Mouse (Mus musculus): ENCODE measurements at regions not wholly inside any gene's neighbourhood (a gene's known extent, or its start where the extent isn't known, plus 50 kb on each side); places are given as distances from the start of the nearest gene placed in this dataset.

DNA sequence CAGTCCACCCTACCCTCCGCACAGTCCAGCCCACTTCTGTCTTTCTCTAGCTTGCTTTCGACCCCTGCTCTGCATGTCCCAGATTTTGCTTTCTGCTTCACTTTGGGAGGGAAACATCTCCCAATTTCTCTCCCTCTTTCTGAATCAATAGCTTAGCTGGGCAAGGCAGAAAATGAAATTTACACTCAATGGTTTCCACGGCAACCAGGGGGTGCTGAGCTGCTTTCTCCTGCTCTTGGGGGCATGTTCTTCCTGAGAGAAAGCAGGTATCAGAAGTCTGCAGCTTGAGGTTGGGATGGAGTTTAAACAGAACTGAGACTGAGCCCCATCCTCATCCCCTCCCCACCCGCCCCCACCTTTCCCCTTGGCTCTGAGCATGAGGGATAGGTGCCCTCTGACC is 82.1 kb downstream of the Tpra1 start:
- no peak overlapping the region for H3K4me3 ChIP-seq
- no peaks in the 10 kb centered on the region for H3K27me3 ChIP-seq
- ATAC-seq (ENCODE audit: insufficient number of reproducible peaks, insufficient read depth, low FRiP score, low TSS enrichment, low read depth) = no peak
- no peak overlapping the region for H3K4me2 ChIP-seq
- no peak overlapping the region for H3K27ac ChIP-seq
- H3K36me3 ChIP-seq = no peaks in the 10 kb centered on the region
- H3K9me3 ChIP-seq = no peaks in the 10 kb centered on the region
- WGBS = 76% methylated on average over 4 of the region's 4 CpGs
- no peaks in the 10 kb centered on the region for H3K4me1 ChIP-seq
- no peak overlapping the region for H3K9ac ChIP-seq

DNA sequence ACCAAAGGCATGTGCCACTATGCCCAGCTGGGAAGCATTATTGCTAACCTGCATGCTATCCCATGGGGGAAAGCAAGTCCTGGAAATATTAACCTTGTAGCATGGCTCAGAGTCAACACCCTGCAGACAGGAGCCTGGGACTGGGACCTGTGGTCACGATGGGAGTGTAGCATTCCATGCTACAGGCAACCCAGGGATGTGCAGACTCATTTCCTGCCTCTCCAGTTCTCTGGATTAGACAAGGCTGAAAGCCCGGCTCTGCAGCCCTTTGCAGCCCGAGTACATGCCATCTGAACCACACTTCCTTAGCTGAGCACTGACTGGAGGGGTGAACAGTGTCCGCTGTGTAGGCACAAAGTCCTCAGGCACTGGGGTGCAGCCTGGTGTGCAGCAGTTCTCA is 82.8 kb downstream of the Tpra1 start:
- ATAC-seq (ENCODE audit: insufficient number of reproducible peaks, insufficient read depth, low FRiP score, low TSS enrichment, low read depth) = no peak
- no peaks in the 10 kb centered on the region for H3K4me1 ChIP-seq
- H3K27ac ChIP-seq = no peak overlapping the region
- H3K9ac ChIP-seq = no peak overlapping the region
- no peaks in the 10 kb centered on the region for H3K36me3 ChIP-seq
- no peak overlapping the region for H3K4me3 ChIP-seq
- no peak overlapping the region for H3K4me2 ChIP-seq
- H3K27me3 ChIP-seq = no peaks in the 10 kb centered on the region
- H3K9me3 ChIP-seq = no peaks in the 10 kb centered on the region
- WGBS = 39% methylated on average over 4 of the region's 4 CpGs

GRCm38 (mm10) chr6:88988551-88988950 is 86.5 kb downstream of the Tpra1 start:
- no peaks in the 10 kb centered on the region for H3K4me1 ChIP-seq
- ATAC-seq (ENCODE audit: insufficient number of reproducible peaks, insufficient read depth, low FRiP score, low TSS enrichment, low read depth) = no peak
- no peaks in the 10 kb centered on the region for H3K36me3 ChIP-seq
- H3K4me3 ChIP-seq = no peak overlapping the region
- H3K9ac ChIP-seq = no peak overlapping the region
- no peak overlapping the region for H3K4me2 ChIP-seq
- H3K9me3 ChIP-seq = no peaks in the 10 kb centered on the region
- 91% methylated on average over 10 of the region's 10 CpGs for WGBS
- H3K27ac ChIP-seq = no peak overlapping the region
- H3K27me3 ChIP-seq = no peaks in the 10 kb centered on the region

DNA sequence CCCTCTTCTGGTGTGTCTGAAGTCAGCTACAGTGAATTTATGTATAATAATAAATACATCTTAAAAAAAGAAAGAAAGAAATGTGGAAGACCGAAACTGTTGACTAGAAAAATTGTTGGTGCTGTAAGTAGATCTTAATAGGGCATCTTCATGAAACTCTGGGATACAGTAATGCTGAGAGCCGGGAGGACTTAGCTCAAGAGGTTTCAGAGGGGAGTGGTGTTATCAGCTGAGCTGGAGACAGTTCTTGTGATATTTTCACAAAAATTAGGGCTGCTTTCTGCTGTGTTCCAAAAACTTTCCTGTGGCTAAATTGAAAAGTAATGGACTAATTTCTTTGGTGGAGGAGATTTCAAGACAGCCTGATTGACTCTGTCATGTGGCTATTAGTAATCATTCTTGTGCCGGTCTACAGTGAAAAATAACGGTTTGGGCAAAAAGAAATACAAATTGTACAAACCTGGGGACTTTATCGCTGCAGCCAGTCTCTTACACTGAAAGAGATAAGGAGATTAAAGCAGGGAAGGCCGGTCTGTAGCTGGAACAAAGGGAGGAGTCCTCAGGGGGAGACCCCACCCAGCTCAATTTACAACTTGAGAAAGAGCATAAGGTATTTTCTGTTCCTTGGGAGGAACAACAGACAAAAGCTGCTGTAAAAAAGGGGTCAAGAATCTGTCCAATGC is 87.7 kb downstream of the Tpra1 start:
- Histone ChIP-seq H3K4me1 (no peaks in the 10 kb centered on the region), H3K4me2 (no peak overlapping the region), H3K27me3 (no peaks in the 10 kb centered on the region), H3K9ac (no peak overlapping the region), H3K36me3 (no peaks in the 10 kb centered on the region), H3K4me3 (no peak overlapping the region), H3K9me3 (no peaks in the 10 kb centered on the region), H3K27ac (no peak overlapping the region)
- WGBS = 53% methylated on average over 6 of the region's 6 CpGs
- ATAC-seq (ENCODE audit: insufficient number of reproducible peaks, insufficient read depth, low FRiP score, low TSS enrichment, low read depth) = no peak

- no peak overlapping the region for H3K27ac ChIP-seq
- no peak overlapping the region for H3K9ac ChIP-seq
- H3K9me3 ChIP-seq = no peaks in the 10 kb centered on the region
- no peak for ATAC-seq (ENCODE audit: insufficient number of reproducible peaks, insufficient read depth, low FRiP score, low TSS enrichment, low read depth)
- no peaks in the 10 kb centered on the region for H3K36me3 ChIP-seq
- H3K4me3 ChIP-seq = no peak overlapping the region
- H3K4me1 ChIP-seq = no peaks in the 10 kb centered on the region
- no peak overlapping the region for H3K4me2 ChIP-seq
- no peaks in the 10 kb centered on the region for H3K27me3 ChIP-seq
- WGBS = 27% methylated on average over 1 of the region's 1 CpGs
Observed at GRCm38 (mm10) chr6:88990300-88990685, 88.2 kb downstream of the Tpra1 start.

DNA sequence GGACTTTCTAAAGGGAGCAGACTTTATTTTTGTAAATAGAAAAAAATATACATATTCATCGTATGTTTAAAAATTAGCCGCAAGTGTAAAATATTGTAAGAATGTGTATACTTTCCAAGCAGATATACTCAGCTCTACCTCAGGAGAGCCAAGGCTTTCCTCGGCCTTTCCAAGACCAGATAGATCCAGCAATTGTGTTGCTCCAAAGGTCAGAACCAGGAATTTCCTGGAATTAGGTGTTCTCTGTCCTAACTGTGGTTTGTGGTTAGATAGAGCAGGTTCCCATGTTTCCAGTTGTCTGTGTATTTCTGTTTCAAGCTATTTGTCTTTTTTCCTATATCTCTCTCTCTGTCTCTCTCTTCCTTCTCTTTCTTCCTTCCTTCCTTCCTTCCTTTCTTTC is 93.0 kb downstream of the Tpra1 start:
- ATAC-seq (ENCODE audit: insufficient number of reproducible peaks, insufficient read depth, low FRiP score, low TSS enrichment, low read depth) = no peak
- Histone ChIP-seq H3K9ac (no peak overlapping the region), H3K36me3 (no peaks in the 10 kb centered on the region), H3K4me1 (no peaks in the 10 kb centered on the region), H3K4me2 (no peak overlapping the region), H3K27me3 (no peaks in the 10 kb centered on the region), H3K4me3 (no peak overlapping the region), H3K27ac (no peak overlapping the region), H3K9me3 (peaks cover 4% of the 10 kb centered on the region; the same call in 1 of the 2 replicates)
- WGBS = 85% methylated on average over 3 of the region's 3 CpGs

DNA sequence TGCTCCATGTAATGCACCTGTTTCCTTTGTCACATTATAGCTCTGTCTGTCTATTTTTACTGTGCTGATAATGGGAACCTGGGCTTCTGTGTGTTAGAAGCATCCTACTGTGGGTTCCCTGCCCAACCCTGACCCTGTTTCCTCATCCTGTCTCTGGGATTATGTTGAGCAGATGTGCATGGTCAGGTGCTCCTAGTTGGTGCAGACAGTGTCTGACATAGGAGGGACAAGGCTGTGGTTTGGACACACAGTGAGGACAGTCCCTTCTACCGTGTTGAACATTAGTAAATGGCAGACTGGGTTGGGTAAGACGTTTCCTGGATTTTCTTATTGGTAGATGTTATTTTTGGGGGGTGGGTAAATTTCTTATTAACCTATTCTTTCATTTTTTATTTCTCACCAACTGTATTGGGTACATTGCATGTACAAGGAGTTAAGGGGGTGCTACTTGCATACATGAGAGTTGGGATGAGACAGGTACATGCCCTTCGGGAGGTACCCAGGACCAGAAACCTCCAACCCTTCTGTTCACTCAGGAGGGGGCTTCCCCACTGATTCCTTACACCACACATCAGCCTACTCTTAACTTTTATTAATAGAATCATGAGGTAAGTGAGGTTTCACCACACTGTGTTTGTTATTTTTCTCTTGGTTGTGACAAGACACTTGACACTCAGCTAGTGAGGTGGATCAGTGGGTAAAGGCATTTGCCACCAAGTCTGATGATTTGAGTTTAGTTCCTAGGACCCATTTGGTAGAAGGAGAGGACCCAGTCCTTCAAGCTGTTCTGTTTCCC is 97.1 kb downstream of the Tpra1 start:
- ATAC-seq (ENCODE audit: insufficient number of reproducible peaks, insufficient read depth, low FRiP score, low TSS enrichment, low read depth) = no peak
- no peak overlapping the region for H3K9ac ChIP-seq
- no peaks in the 10 kb centered on the region for H3K27me3 ChIP-seq
- H3K27ac ChIP-seq = no peak overlapping the region
- no peak overlapping the region for H3K4me3 ChIP-seq
- WGBS = 79% methylated on average over 3 of the region's 3 CpGs
- peaks cover 4% of the 10 kb centered on the region; the same call in 1 of the 2 replicates for H3K9me3 ChIP-seq
- H3K4me1 ChIP-seq = peaks cover 10% of the 10 kb centered on the region
- H3K4me2 ChIP-seq = no peak overlapping the region
- H3K36me3 ChIP-seq = no peaks in the 10 kb centered on the region

DNA sequence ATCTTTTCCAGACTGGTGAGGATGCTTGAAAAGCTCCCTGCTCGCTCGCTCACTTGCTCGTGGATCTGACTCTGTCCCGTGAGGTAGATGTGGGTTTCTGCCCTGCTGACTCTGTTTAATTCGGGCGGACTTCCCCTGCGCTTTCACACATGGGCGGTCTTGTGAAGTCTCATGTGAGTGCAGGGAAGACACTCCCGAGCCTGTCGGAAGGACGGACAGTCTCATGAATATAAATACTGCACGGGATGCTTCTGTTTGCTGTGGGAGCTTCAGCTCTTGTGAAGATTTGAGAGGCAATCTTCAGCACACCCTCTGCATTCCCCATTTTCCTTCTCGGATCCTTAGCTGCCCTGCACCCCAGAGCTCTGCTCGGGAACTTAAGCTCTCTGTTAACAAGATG is 98.3 kb downstream of the Tpra1 start:
- Histone ChIP-seq H3K27ac (no peak overlapping the region), H3K27me3 (no peaks in the 10 kb centered on the region), H3K36me3 (no peaks in the 10 kb centered on the region), H3K4me3 (no peak overlapping the region), H3K4me1 (peaks cover 10% of the 10 kb centered on the region), H3K9ac (0 out of 2 replicates have a peak overlapping the region, but pooled peaks have one; percentile 49), H3K4me2 (peak overlapping the region; percentile 33), H3K9me3 (peaks cover 4% of the 10 kb centered on the region; the same call in 1 of the 2 replicates)
- WGBS = 25% methylated on average over 14 of the region's 14 CpGs
- no peak for ATAC-seq (ENCODE audit: insufficient number of reproducible peaks, insufficient read depth, low FRiP score, low TSS enrichment, low read depth)

- Histone ChIP-seq H3K36me3 (no peaks in the 10 kb centered on the region), H3K4me2 (no peak overlapping the region), H3K4me3 (no peak overlapping the region), H3K9ac (no peak overlapping the region), H3K4me1 (peaks cover 19% of the 10 kb centered on the region), H3K27me3 (no peaks in the 10 kb centered on the region; the same call in 1 of the 2 replicates), H3K27ac (no peak overlapping the region), H3K9me3 (no peaks in the 10 kb centered on the region)
- 35% methylated on average over 6 of the region's 6 CpGs for WGBS
- 0 out of 2 replicates have a peak, but pooled peaks have one; percentile 18 for ATAC-seq (ENCODE audit: insufficient number of reproducible peaks, insufficient read depth, low FRiP score, low TSS enrichment, low read depth)
Observed at GRCm38 (mm10) chr6:89003197-89003923, 101.3 kb downstream of the Tpra1 start.

DNA sequence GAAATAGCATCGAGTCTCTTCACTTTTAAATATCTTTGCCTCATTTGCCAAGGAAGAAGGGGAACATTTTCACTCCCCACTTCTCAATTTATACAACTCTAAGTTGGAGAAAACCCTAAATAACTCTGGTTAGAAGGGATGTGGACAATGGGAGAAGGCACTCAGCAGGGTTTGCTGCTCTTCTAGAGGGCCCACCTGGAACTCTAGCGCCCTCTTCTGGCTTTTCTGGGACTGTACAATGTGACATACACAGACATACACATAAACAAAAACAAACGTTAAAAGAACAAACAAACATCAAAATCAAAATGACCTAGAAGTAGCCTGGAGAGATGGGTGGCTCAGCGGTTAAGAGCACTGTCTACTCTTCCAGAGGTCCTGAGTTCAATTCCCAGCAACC is 103.0 kb downstream of the Tpra1 start:
- H3K36me3 ChIP-seq = no peaks in the 10 kb centered on the region
- 47% methylated on average over 4 of the region's 4 CpGs for WGBS
- H3K9me3 ChIP-seq = no peaks in the 10 kb centered on the region

DNA sequence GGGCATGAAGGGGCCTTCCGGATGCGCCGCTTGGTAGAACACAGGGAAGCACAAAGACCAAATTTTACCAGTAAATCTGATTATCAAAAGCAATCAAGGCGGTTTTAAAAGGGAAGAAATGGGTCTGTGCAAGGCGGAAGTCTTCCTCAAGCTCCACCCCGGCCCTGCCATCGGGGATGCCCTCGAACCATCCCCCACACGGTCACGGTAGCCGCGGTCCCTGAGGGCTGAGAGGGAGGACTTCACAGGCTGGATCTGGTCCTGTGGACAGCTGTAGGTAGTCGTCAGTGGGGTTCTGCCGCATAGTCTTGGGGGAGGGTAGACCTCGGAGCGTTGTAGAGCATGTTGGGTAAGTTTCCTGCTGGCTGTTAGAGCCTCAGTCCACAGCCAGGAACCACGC is 104.9 kb downstream of the Tpra1 start:
- no peak overlapping the region for H3K27ac ChIP-seq

More for the DNA sequence above, 103.0 kb downstream of the Tpra1 start:
- Histone ChIP-seq H3K4me2 (no peak overlapping the region), H3K27me3 (no peaks in the 10 kb centered on the region; the same call in 1 of the 2 replicates), H3K27ac (no peak overlapping the region), H3K4me3 (no peak overlapping the region), H3K9ac (no peak overlapping the region), H3K4me1 (peaks cover 30% of the 10 kb centered on the region)
- no peak for ATAC-seq (ENCODE audit: insufficient number of reproducible peaks, insufficient read depth, low FRiP score, low TSS enrichment, low read depth)

More for the DNA sequence above, 104.9 kb downstream of the Tpra1 start:
- WGBS = 21% methylated on average over 17 of the region's 17 CpGs
- no peaks in the 10 kb centered on the region for H3K36me3 ChIP-seq
- peak overlapping the region; percentile 20; the same call in 1 of the 2 replicates for H3K4me3 ChIP-seq
- peaks cover 30% of the 10 kb centered on the region for H3K4me1 ChIP-seq
- ATAC-seq (ENCODE audit: insufficient number of reproducible peaks, insufficient read depth, low FRiP score, low TSS enrichment, low read depth) = no peak
- H3K9me3 ChIP-seq = no peaks in the 10 kb centered on the region
- peak overlapping the region; percentile 48 for H3K4me2 ChIP-seq
- H3K27me3 ChIP-seq = no peaks in the 10 kb centered on the region; the same call in 1 of the 2 replicates
- no peak overlapping the region for H3K9ac ChIP-seq
